Mouse (Mus musculus) adrenal gland, postnatal 10 days (tissue): ENCODE results near the gene Slc39a3. TPM values are rescaled to one million over a fixed set of nuclear protein-coding genes. Genes with fewer than 3 reads are reported as not detected.
A peak's percentile ranks its signal among the peaks of the same experiment; 100 is the strongest.
"Not testable (repeated sequence)": the region's sequence is repeated elsewhere in the genome, so short reads cannot be mapped to it uniquely, and the experiment has no call there.

Source experiments
- DNase-seq: peaks from one replicate; pipeline ENCODE4 v3.0.0; 2021; ENCODE audit warnings: mixed read lengths
- long read RNA-seq, 2 experiments: library from polyadenylated mRNA; stranded (forward); transcript quantifications; one replicate each; pipeline ENCODE4 v2.0.0; 2021
- total RNA-seq, 2 experiments: library from RNA; stranded (reverse); gene quantifications; 2 replicates each; pipeline ENCODE4 v1.2.3; 2021

Gene Slc39a3
- total RNA-seq: 10 to 100 TPM; 28.5 to 32.8 TPM
- long read RNA-seq, experiment 1, transcript Slc39a3-202 (4 exons, 3,796 nt): major isoform, 14 of 31 reads
- long read RNA-seq, experiment 1, transcript Slc39a3-201 (4 exons, 3,680 nt): minor isoform, 7 of 31 reads
- long read RNA-seq, experiment 1, partial matches to known transcripts: 9 of 31 reads
- long read RNA-seq, experiment 1, other reads (novel, unspliced or antisense): 1 of 31 reads
- long read RNA-seq, experiment 2, transcript Slc39a3-201 (4 exons, 3,680 nt): minor isoform, 11 of 64 reads
- long read RNA-seq, experiment 2, transcript Slc39a3-202 (4 exons, 3,796 nt): major isoform, 29 of 64 reads
- long read RNA-seq, experiment 2, transcript Slc39a3-205 (2 exons, 3,461 nt): minor isoform, 8 of 64 reads
- long read RNA-seq, experiment 2, partial matches to known transcripts: 1 of 64 reads
- long read RNA-seq, experiment 2, other reads (novel, unspliced or antisense): 15 of 64 reads

GRCm38 (mm10) chr10:81036988-81037580 lies at the start of gene Slc39a3:
TSS of gene Slc39a3 (minus strand) at chr10:81037426.
- DNase-seq: peak; percentile 98

- no peak for DNase-seq
Measured at GRCm38 (mm10) chr10:81087021-81087420, 49.8 kb upstream of the Slc39a3 start.

DNA sequence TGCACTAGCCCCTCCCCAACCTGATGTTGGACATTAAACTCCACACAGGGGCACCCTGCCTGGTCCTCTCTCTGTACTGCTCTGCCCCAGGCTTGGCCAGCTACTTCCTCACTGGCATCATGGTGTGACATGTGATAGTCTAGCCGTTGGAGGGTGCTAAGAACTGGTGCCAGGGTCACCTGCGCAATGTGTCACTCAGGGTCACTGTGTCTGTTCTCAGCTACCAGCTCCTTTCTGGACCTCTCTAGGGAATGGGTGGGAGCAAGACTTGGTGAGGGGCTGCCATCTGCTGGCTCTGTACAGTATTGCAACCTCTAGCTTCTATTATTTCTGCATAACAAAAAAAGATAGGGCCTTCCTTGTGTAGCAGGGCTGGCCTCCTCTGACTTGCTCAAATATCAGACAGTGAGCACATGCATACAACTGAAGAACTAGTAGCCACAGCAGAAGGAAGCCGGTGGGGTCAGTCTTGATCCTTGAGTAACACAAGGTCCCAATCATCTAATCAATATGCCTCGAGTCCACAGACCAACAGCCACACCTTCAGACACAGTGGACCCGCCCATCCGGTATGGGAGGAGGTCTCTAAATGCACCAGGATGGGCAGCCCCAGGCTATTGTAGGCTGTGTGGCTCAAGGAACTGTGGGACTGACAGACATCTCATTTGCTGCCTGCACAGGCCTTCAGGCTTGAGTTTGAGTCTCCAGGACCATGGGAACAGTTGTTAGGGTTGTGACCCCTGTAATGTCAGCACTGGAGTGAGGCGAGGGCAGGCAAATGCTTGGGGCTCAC lies 45.1 kb upstream of the Slc39a3 start:
- peak; percentile 80 for DNase-seq

- no peak for DNase-seq
Measured at GRCm38 (mm10) chr10:81080008-81080655, 42.9 kb upstream of the Slc39a3 start.

- peak; percentile 59 for DNase-seq
Measured at GRCm38 (mm10) chr10:81077916-81078315, 40.7 kb upstream of the Slc39a3 start.

GRCm38 (mm10) chr10:81076356-81076755 lies 39.1 kb upstream of the Slc39a3 start:
- no peak for DNase-seq

- DNase-seq: no peak
Measured at GRCm38 (mm10) chr10:81075734-81076133, 38.5 kb upstream of the Slc39a3 start.

- DNase-seq: no peak
Measured at GRCm38 (mm10) chr10:81073464-81073863, 36.2 kb upstream of the Slc39a3 start.

- no peak for DNase-seq
Measured at GRCm38 (mm10) chr10:81072290-81072689, 35.1 kb upstream of the Slc39a3 start.

- DNase-seq: peak; percentile 96
Measured at GRCm38 (mm10) chr10:81069836-81070235, 32.6 kb upstream of the Slc39a3 start, which contains the start of gene Thop1. TSS of gene Thop1 (plus strand) at chr10:81070035.

- no peak for DNase-seq
Measured at GRCm38 (mm10) chr10:81068706-81069105, 31.5 kb upstream of the Slc39a3 start.

DNA sequence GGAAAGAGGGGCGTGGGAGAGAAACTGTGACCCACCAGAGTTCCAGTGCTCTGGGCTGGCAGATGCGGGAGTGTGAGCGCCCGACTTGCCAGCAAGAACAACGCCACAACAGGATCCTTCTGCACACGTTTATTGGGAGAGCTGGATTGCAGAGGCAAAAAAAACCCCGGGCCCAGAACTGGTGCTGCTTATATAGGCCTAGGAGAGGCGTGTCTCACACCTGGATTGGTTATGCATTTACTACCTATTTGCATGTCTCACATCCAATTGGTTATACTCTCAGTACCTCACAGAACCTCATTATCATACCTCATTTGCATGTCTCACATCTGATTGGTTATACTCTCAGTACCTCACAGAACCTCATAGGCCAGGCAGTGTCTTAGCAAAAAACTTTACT lies 27.3 kb upstream of the Slc39a3 start:
- DNase-seq: not testable (repeated sequence)

DNA sequence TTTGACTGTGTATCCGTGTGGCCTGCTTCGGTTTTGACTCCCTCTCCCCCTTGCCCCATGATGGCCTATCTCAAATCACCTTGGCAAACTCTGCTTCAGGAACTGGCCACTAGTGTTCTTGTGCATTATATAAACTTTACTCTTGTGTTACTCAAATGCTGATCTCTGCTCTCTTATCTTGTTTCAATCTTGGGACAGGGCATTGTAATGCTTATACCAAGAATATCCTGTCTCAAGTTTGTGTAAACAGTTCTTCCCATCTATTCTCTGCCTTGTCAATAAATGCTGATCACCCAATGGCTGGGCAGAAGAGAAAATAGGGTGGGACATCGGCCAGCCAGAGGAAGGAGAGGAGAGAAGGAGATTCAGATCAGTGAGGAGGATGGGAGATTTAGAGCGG lies 25.5 kb upstream of the Slc39a3 start:
- DNase-seq: no peak

- peak; percentile 99 for DNase-seq
Measured at GRCm38 (mm10) chr10:81059603-81060543, 22.6 kb upstream of the Slc39a3 start, which contains the start of gene Sgta. TSS of gene Sgta (minus strand) at chr10:81060181.

DNA sequence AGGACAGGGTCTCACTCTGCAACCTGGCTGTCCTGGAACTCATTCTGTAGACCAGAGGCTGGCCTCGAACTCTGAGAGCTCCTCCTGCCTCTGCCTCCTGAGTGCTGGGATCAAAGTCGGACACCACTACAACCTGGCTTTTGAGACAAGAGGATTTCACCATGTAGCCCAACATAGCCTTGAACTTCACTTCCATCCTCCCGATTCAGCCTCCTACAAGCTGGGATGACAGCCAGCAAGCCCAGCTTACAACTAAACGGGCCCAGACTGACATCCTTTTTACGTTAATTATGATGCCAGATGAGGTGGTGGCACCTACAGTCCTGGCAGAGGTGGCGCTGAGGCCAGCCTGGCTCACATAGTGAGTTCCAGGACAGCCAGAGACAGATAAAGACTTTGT lies 21.7 kb upstream of the Slc39a3 start:
- DNase-seq: no peak

DNA sequence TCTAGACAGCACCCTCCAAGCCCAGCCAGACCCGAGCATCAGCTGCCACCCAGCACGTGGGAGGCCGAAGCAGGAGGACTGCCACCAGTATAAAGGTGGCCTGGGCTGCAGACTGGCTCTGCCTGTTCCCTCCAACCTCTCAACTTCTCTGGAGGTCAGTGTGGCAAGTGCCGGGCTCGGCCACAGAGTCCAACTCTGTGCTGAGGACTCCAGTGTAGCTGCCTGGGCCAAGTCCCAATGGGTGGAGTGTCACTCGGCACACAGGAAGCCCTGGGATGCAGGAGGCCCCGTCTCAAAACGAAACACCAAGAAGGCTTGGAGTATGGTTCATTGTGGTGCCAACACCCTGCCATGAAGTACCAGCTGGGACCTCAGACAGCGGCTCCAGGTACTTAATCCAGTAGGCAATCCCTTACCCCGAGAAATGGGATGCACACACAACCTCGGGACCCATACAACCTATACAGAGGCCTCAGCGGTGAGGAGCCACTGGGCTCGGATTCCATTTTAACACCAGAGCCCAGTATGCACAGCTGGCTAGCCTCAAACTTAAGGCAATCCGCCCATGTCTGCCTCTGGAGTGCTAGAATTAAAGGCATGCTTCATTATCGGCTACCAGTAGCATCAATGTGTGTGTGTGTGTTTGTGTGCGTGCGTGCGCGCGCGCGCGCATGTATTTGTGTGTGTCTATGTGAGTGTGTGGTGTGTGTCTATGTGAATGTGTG lies 20.3 kb upstream of the Slc39a3 start:
- DNase-seq: peak; percentile 70

GRCm38 (mm10) chr10:81055802-81056340 lies 18.6 kb upstream of the Slc39a3 start:
- DNase-seq: peak; percentile 38

DNA sequence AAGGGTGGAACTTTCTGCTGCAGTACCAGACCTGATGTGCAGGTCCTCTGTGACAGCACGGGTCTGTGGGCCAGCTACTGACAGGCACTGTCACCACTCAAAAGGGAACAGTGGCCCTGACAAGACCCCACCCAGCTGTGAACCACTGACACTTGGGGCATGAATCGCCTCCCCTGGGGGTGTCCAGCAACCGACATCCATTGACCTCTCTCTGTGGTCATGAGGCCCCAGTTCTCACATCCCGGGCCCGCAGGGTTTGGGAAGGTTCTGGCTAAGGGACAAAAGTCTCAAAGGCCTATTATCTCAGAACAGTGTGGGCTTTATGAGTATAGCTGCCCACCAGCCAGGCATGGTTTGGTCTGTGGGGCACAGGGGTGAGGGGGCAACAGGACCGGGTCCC lies 17.9 kb upstream of the Slc39a3 start:
- DNase-seq: no peak

DNA sequence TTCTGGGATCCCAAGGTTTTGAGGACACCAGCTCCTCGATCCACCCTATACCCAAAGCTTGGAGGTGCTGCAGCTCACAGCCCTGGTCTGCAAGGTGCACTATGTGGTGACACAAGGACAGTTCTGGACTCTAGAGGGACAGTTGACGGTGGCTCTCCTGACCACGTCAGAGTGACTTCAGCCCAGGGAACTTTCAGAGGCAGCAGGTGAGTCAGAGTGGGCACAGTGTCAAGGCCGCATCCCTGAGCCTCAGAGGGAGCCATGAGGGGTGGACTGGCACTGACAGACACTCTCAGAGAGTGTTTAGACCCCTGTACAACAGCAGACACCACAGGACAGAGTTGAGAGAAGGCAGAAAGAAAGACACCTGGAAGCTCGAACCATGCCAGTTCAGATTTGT lies 15.4 kb upstream of the Slc39a3 start:
- peak; percentile 69 for DNase-seq

- DNase-seq: no peak
Measured at GRCm38 (mm10) chr10:81051133-81051532, 13.9 kb upstream of the Slc39a3 start.
